Mouse (Mus musculus) urinary bladder, postnatal 36 days (tissue): ENCODE measurements around the gene Limch1.

Experiments used
- DNase-seq, 2 experiments: peaks; one replicate each; pipeline ENCODE4 v3.0.0; 2022; ENCODE audit warnings: low spot score in 2 of 2, mixed read lengths in 1 of 2

Gene Limch1

DNA sequence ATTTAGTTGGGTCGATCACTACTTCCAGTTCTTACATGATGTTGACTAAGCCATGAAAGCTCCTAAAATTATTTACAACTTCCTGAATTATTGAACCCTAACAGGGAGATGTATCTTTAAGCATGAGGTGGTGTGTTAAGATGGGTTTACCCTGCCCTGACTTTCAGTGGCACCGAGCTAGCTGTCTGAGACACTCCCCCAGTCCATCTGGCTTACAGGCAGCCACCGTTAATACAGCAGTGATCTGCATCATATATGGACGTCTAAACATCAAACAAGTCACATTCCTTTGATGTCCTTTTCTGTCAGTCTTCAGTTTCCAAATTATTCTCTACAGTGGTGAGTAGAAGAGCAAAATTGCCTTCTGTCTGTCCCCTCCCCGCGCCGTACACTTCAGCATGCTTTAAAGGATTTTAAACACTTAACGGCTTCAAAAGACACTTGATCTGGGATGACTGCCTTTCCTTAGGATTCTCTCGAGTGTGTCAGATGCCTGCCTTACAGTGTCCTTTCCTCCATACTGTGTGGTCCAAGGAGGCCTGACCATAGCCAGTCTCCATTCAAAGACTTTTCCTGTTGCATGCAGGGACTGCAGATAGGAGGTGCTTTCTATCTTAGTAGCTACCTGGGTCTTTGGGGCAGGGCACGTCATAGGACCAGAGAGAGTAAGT, 187.6 kb downstream of the Limch1 start:
- DNase-seq, result no peak

DNA sequence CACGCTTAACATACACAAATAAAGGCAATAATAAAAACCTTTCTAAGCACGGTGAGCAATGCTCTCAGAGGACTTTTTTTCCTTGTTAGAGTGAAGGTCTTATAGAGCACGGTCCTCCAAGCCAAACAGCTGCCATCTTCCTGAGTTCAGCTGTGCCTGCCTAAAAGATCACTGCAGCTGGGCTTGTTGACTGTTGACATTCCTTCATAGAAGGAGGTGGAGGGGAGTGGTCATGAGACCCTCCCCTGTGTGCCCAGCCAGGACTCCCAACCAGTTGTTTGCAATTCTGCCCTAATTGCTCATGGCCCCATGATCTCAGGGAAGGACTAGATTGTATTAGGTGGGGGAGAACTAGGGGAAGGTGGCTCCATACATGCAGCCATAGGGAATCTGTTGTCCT, 189.0 kb downstream of the Limch1 start:
- no peak for DNase-seq

DNA sequence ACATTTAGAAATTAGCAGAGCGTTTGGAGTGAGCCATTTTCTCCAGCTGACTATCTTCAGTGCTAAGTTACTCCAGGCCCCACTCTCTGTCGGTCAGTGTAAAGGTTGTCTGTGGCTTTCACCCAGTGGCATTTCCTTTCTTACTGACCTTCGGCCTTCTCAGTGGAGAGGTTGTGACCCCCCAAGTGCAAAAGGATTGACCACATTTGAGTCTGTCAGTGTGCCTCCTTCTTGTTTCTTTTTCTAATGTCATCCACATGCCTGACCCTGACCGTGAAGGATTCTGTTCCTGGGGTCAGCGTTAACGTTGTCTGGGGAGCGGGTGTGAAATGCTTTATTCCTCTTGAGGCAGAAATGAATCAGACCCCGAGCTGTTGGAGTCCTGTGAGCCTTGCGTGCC, 191.7 kb downstream of the Limch1 start:
- no peak for DNase-seq

DNA sequence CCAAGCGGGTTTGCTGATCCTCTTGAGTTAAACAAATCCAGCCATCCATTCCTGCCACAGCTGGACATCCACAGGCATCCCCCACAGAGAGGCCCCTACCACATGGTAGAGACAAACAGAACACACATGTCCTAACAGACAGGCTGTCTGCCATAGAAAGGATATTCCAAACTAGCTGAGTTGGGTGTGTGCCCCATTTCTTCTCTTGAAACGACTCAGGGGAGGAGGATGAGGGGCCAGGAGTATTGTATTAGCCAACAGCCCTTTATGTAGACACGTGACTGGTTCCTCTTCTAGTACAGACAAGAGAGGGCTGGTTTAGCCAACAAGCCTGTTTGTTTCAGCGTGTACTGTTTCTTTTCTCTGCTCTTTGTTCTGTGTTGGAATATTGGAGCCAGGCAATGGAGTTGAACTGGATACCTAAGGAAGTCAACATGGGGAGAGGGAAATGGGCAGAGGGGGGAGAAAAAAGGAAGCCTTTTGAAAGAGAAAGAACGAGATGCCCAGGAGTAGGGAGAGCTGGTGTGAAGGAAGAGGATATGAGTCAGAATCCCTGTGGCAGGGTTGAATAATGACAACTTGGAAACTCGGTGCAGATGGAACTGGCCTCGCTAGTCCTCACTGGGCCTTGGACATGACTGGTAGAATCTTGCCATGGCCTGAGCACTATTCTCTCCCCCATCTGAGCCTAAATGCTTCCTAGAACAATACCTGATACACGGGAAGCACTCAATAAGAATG, 196.3 kb downstream of the Limch1 start:
- DNase-seq, result no peak

DNA sequence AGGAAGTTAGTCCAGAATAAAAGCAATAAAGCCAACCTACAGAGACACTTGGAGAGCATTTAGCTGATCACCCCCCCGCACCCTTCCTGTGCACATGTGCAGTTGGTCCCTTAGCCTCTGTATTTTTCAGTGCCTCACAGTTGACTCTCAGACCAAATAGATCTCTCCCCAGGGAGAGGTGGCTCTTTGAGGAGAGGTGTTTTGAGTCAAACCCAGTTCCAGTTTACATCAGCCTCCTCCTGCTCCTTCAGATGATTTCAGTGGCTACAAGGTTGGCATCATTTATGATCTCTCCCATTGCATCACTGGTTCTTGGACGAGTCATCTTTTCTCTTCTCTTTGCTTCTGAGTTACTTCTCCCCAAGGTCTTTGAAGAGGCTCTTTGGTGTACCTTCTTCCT, 197.3 kb downstream of the Limch1 start:
- no peak for DNase-seq

DNA sequence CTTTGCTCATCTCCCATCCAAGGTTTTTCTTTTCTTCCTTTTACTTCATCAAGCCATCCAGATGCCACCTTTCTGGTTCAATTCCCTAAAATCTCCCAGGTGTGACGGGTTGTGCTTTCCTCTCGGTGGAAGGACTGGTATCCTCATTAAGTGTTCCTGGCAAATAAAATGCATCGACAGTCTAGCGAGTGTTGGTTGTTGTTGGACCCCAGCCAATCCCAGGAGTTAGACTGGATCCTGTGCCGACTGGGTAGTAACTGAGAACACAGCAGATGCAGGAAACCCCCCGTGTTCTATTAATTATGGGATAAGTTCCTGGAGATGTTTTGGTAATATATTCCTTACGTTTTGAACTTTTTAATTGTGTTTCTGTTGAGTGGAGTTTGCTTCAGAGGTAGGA, 197.9 kb downstream of the Limch1 start:
- DNase-seq, result no peak

DNA sequence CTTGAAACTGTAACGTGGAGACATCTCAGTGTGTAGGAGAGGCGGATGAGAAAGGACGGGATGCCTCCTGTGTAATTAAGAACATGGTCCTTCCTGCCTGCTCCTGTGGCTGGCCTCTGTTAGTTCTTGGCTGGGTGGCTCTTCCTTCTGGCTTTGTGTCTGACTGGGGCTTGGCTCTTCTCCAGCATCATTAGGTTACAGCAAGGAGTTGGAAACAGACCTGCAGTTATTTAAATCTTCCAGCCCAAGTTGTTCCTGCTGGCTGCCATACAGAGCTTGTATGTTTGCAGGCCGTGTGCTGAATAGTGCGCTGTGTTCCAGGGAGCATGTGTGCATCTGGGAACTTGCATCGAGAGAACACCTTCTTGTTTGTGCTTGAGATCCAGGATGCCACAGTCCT, 202.3 kb downstream of the Limch1 start:
- DNase-seq, result peak in 1 of 2 experiments; percentile 16

DNA sequence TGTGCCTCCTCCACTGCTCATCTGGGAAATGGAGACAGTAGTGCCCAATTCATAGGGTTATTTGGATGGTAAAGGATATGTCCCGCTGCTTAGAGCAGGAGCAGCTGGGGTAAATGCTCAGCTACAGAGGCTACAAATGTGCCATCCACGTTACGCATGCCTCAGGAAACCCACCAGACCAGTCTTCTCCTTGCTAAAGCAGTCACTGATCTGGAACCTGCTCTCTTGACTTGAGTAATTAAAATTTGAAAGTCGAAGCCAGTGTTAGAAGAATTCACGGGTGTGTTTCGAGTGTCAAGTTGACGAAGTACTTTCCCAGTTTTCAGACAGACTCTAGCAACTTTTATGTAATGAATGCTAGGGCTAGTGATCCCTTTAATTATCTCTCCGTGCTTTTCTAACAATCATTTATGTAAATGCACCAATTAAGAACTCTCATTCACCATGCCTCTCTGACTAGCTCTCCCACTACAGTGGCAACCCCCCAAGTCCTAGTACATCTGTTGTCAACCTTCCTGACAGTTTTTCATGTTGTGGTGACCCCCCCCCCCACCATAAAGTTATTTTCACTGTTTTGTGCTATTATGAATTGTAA, 203.6 kb downstream of the Limch1 start:
- DNase-seq, result no peak

DNA sequence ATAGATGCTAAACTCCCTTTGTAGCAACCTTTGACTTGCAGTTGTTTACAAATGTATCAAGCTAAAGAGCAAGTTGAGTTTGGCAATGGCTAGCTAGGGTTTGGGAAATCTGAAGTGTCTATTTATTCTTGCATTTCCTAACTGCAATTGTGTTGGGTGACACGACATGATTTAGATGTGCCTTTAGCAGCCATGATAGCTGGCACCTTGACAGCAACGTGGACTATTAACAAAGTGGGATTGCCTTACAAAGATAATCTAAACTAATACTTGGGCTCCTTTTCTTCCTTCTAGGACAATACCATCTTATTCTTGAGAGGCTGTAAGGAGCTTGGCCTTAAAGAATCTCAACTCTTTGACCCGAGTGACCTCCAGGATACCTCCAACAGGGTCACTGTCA, 207.7 kb downstream of the Limch1 start:
- no peak for DNase-seq

DNA sequence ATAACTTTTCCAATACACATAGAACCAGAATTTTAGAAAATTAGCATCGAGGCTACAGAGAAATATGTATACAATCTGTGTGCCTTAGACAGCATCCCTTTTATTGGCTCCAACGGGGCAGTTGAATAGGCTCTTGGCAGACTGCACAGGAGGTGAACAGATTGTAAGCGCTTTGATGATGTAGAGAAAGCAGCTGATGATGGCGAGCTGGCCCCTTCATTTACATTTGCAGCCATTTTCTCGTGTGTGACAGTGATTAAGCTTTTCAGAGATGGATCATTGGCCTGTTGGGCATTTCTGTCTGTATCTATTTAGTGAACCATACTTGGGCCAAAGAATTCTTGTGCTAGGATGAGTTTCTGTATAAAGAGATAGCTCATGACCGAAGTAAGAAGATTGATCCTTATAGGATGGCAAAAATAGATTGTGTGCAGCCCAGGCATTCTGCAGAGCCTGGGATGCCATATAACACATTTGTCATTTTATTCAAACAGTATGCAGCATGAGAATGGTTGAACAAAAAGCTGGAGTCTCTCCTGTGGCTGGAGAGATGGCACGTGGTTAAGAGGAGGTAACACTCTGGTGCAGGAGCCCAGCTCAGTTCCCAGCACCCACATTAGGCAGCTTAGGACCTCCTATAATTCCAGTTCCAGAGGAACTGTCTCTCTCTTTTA, 208.5 kb downstream of the Limch1 start:
- no peak for DNase-seq

DNA sequence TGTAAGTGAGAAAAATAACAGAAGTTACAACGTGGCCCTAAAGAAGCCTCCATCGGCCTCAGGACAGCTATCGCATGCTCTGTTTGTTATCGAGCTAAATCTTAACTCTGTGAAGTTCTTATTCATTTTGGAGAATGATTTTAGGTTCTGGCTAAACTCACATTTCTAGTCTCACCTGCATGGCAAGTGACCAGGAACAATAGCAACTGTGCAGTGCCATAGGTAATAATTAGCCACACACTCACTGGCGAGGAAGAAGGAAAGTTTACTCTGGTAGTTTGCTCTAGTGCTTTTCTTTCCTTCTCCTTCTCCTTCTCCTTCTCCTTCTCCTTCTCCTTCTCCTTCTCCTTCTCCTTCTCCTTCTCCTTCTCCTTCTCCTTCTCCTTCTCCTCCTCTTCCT, 209.6 kb downstream of the Limch1 start:
- DNase-seq, result no peak

DNA sequence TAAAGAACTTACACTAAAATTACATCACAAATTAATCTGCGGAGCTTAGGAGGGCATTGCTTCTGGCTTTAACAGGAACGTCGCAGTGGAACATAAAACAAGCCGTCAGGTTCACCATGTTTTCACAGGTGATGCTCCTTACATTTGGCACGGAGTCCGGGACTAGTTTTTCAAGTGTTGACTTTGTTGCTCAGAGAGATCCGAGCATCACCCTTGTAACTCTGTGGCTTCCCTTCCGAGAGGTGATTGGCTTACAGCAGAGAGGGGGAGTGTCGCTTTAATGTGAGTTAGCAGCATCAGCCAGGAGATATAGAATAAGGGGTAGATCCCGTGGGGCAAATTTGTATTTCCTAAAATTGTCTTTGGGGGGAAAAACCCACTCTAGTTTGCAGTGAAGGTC, 212.0 kb downstream of the Limch1 start:
- DNase-seq, result no peak

DNA sequence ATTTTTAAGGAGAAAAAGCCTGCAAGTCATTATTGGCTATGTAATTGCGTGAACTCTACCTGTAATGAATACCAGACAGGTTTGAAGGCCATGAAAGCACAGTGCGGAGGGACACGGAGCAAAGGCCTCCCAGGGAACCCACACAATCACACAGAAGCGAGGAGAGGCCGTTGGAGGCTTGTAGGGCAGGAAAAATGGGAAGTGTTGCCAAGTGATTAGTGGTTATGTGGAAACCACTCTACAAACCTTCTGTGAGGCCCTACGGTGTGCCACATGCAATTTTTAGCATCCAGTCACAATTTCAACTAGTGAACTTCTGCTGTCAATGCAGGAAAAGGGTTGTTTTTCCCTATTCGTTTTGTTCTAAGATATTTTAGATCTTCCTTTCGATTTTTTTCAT, 212.5 kb downstream of the Limch1 start:
- DNase-seq, result no peak

DNA sequence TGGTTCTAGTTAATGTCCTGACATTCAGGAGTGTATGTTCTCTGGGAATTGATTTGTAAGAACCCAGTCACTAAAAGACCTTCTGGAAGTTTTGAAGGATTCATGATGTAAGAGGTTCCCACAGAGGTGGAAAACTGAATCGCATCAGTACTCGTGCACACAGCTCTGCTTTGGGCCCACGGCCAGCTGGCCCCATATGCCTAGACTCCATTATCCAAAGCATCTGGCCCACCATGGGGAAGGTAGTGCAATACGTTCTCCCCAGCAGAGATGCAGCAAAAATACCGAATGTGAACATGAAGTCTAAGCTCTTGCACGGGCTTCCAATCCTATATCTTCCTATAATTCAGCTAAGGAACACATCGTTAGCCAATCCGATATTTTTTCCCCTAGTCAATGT, 214.3 kb downstream of the Limch1 start:
- DNase-seq, result no peak

DNA sequence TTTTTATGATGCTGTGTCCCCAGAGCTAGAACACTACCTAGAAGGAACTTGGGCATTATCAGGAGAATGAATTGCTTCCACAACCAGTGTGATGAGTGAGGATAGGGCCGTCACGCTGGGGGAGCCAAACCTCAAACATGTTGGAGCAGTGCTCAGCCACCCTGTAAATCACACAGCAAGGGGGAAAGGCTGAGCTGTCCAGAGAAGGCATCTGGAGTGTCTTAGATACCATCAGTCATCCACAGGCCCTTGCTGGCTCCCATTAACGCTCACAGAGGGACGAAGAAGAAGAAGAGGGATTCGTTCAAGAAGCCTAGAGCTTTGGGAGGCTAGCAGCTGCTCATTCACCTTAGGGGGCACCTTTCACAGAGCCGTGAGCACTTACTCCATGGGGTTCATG, 219.8 kb downstream of the Limch1 start:
- no peak for DNase-seq

DNA sequence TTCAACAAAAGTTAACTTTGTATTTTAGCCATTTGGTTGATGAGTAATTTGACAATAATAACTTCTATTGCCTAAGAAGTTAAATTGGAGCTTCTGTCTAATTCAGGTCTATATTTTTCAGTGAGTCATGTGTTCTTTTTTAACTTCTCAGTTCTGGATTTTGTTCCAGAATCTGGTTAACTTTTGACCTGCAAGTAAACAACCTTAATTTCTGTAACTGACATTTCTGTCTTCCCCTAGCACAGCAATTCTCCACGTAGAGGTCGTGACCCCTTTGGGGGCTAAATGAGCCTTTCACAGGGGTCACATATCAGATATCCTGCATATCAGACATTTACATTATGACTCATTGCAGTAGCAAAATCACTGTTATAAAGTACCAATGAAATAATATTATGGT, 221.5 kb downstream of the Limch1 start:
- DNase-seq, result no peak

DNA sequence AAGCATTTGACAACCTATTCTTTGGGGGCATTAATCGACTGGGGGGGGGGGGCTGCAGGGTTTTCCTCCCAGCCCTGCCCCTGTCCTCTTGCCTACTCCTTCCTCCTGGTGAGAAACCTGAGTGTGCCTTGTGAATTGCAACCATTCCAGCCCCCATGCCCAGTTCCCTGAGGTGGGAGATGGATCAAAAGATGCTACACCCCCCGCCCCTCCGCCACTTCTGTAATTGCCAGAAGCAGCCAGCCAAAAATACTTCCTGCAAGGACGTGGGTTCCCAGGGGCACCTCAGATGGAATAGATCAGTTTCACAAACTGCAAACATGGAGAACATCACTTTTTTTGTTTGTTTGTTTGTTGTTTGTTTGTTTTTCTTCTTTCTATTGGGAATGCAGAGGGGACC, 222.0 kb downstream of the Limch1 start:
- no peak for DNase-seq

DNA sequence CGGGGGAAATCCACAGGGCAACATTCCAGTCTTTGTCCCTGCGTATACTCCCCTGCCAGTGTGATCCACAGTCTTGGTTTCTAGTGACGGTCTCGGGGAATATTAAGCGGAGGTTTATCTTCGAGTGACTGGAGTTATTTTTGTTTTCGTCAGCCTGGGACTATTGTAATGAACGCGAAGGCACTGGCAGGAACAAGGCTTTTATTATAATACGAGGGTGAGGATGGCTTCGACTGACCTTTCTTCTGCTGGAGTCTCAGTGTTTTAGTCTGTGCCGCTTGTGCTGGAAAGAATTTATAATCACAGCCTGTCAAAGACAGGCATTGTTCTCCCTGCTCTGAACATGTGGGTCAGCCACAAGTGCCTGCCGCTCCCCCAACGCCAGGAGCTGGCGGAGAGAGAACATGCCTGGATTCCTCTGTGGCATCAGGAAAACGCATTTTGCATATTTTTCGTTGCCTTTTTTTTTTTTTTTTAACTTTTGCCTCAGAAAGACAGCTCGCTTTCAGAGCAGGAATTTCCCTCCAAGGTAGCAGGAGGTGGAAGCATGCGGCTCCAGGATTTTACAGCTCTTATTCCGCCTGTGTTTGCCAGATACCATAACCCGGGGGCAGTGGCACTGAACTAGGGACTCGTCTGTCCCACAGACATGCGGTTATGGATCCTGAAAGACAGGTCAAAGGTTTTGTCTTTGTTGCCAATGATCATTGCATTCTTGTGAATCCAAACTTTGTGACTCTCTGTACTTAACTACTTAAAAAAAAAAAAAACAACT, 222.6 kb downstream of the Limch1 start:
- no peak for DNase-seq

DNA sequence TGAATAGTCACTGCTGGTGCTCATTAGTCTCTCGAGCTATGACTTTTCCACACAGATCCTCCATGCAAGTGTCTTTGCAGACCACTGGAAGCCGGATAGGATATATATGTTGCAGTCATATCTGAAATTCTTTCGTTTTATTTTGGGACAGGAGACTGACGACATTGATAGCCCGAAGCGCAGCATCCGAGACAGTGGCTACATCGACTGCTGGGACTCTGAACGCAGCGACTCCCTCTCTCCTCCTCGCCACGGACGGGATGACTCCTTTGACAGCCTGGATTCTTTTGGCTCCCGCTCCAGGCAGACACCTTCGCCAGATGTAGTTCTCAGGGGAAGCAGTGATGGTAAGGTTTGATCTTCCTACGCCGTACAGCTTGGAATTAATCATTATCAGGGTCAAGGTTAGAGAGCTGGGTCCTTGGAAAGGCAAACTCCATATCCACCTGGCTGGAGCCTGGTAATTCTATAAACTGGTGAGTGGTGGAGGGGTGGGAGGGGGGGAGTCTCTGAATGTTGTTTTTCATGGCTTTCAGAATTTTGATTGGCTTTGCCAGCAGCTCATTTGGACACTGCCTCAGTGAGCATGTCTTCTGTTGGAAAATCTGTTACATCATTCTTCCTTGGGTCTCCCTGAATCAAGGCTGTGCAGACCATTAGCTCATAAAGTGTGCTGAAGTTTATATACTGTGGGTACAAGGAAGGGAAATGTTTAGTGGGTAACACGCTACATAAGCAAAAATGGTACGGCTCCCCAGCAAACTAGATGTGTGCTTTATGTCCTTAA, 223.5 kb downstream of the Limch1 start:
- DNase-seq, result no peak

DNA sequence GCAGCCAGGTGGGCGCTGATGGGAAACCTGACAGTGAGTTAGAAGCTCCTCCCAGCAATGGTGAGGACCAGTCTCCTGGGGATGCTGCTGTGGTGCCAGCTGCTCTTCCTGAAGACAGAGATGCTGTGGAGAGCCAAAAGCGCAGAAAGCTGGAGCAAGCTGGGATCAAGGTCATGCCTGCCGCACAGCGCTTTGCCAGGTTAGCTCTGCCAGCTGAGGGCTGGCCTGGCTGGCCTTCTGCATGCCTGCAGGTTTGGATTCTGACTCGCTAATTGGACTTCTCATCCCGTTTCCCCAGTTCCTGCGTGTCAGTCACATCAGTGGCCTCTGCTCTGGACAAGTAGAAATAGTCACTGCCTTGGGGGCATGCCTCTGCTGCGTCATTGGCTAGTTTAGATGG, 230.0 kb downstream of the Limch1 start:
- DNase-seq, result no peak
